Mouse (Mus musculus) CH12.LX (cell line): ENCODE results near the gene Rilpl1. TPM values are rescaled to one million over a fixed set of nuclear protein-coding genes. Genes with fewer than 3 reads are reported as not detected.
A peak's percentile ranks its signal among the peaks of the same experiment; 100 is the strongest.
"Not testable (repeated sequence)": the region's sequence is repeated elsewhere in the genome, so short reads cannot be mapped to it uniquely, and the experiment has no call there.

Experiments
- DNase-seq: peaks from one replicate; pipeline ENCODE4 v3.0.0-alpha.2; 2013; ENCODE audit errors: extremely low read depth
- H3K27ac ChIP-seq: 2 replicates; pipeline ENCODE4 v1.5.1; 2012; ENCODE audit warnings: low read depth, mild to moderate bottlenecking, control low read depth, moderate library complexity; ENCODE audit not compliant: insufficient read depth
- H3K27me3 ChIP-seq: replicated peaks from 2 replicates; pipeline ENCODE3; 2012; ENCODE audit warnings: inconsistent platforms
- H3K36me3 ChIP-seq, 2 experiments: replicated peaks in 1 of 2; 2 replicates each; pipeline versions ENCODE3 to v1.6.1; 2012; ENCODE audit warnings: inconsistent platforms in 1 of 2, low read length in 1 of 2, mild to moderate bottlenecking in 1 of 2, mixed read lengths in 1 of 2, moderate library complexity in 1 of 2; ENCODE audit not compliant: control insufficient read depth in 1 of 2, insufficient read depth in 1 of 2
- H3K4me1 ChIP-seq, 2 experiments: 2 replicates each; pipeline ENCODE4 v1.6.1; 2012; ENCODE audit warnings: inconsistent platforms in 1 of 2, moderate library complexity in 1 of 2; ENCODE audit not compliant: insufficient read depth in 2 of 2, control insufficient read depth in 1 of 2
- H3K4me2 ChIP-seq: 2 replicates; pipeline ENCODE4 v1.6.1; 2012; ENCODE audit warnings: low read depth, mild to moderate bottlenecking, control low read depth; ENCODE audit not compliant: poor library complexity, insufficient read depth, severe bottlenecking
- H3K4me3 ChIP-seq, 3 experiments: fragments of 150-350 bp in 1 of 3; sonication (generic) in 1 of 3; replicated peaks in 1 of 3; 2 replicates each; pipeline versions ENCODE3 to v1.5.1; 2011 to 2012; ENCODE audit warnings: low read depth in 2 of 3, low read length in 2 of 3, mild to moderate bottlenecking in 2 of 3, moderate library complexity in 2 of 3, control low read depth in 1 of 3, improper control_type of control experiment in 1 of 3, inconsistent platforms in 1 of 3, mixed read lengths in 1 of 3; ENCODE audit not compliant: poor library complexity in 1 of 3
- H3K79me2 ChIP-seq: replicated peaks from 2 replicates; pipeline ENCODE4 v1.6.1; 2012; ENCODE audit warnings: mild to moderate bottlenecking, moderate library complexity; ENCODE audit not compliant: control insufficient read depth, poor library complexity, insufficient read depth, severe bottlenecking; ENCODE audit errors: extremely low read depth
- H3K9ac ChIP-seq: 2 replicates; pipeline ENCODE4 v1.6.1; 2012; ENCODE audit warnings: low read depth, mild to moderate bottlenecking, control low read depth, moderate library complexity; ENCODE audit not compliant: insufficient read depth
- H3K9me3 ChIP-seq: replicated peaks from 2 replicates; pipeline ENCODE3; 2012; ENCODE audit warnings: low read length, inconsistent platforms, mixed read lengths
- CHD1 ChIP-seq: IDR thresholded peaks from 2 replicates; pipeline ENCODE4 v1.6.1; 2012; ENCODE audit warnings: low read depth, low read length, improper control_type of control experiment, inconsistent platforms
- CHD2 ChIP-seq: IDR thresholded peaks from 2 replicates; pipeline ENCODE4 v1.6.1; 2011; ENCODE audit warnings: low read length, improper control_type of control experiment
- GABPA ChIP-seq: IDR thresholded peaks from 2 replicates; pipeline ENCODE4 v1.6.1; 2012; ENCODE audit warnings: low read depth, low read length, improper control_type of control experiment, inconsistent platforms; ENCODE audit not compliant: insufficient replicate concordance
- HCFC1 ChIP-seq: IDR thresholded peaks from 2 replicates; pipeline ENCODE4 v1.6.1; 2012; ENCODE audit warnings: low read depth, mild to moderate bottlenecking, inconsistent platforms, low read length, improper control_type of control experiment
- IRF4 ChIP-seq: IDR thresholded peaks from 2 replicates; pipeline ENCODE4 v1.6.1; 2014; ENCODE audit warnings: low read depth, mild to moderate bottlenecking, inconsistent platforms, low read length, improper control_type of control experiment
- JUN ChIP-seq: IDR thresholded peaks from 2 replicates; pipeline ENCODE4 v1.6.1; 2011; ENCODE audit warnings: low read depth, mild to moderate bottlenecking, low read length, improper control_type of control experiment, moderate library complexity; ENCODE audit not compliant: insufficient read depth
- JUND ChIP-seq: conservative IDR thresholded peaks from 2 replicates; pipeline ENCODE4 v1.6.1; 2011; ENCODE audit warnings: low read depth, low read length, improper control_type of control experiment
- KAT2A ChIP-seq: IDR thresholded peaks from 2 replicates; pipeline ENCODE4 v1.6.1; 2012; ENCODE audit warnings: low read length, improper control_type of control experiment, inconsistent platforms; ENCODE audit not compliant: insufficient replicate concordance
- MAFK ChIP-seq: IDR thresholded peaks from 2 replicates; pipeline ENCODE4 v1.6.1; 2011; ENCODE audit warnings: low read length, improper control_type of control experiment; ENCODE audit not compliant: insufficient replicate concordance
- MAZ ChIP-seq: IDR thresholded peaks from 2 replicates; pipeline ENCODE4 v1.6.1; 2012; ENCODE audit warnings: low read depth, mild to moderate bottlenecking, inconsistent platforms, low read length, improper control_type of control experiment, moderate library complexity
- MEF2A ChIP-seq: IDR thresholded peaks from 2 replicates; pipeline ENCODE4 v1.6.1; 2014; ENCODE audit warnings: low read depth, mild to moderate bottlenecking, inconsistent platforms, low read length, improper control_type of control experiment, borderline replicate concordance
- MYC ChIP-seq: IDR thresholded peaks from 2 replicates; pipeline ENCODE4 v1.6.1; 2011; ENCODE audit warnings: low read depth, mild to moderate bottlenecking, improper control_type of control experiment, low read length
- PAX5 ChIP-seq: IDR thresholded peaks from 2 replicates; pipeline ENCODE4 v1.6.1; 2012; ENCODE audit warnings: low read length, inconsistent platforms, mixed read lengths
- POLR2A ChIP-seq: IDR thresholded peaks from 2 replicates; pipeline ENCODE4 v1.6.1; 2011; ENCODE audit warnings: low read depth, mild to moderate bottlenecking, improper control_type of control experiment, low read length
- POLR2AphosphoS2 ChIP-seq: IDR thresholded peaks from 2 replicates; pipeline ENCODE4 v1.6.1; 2011; ENCODE audit warnings: low read depth, low read length, improper control_type of control experiment
- RCOR1 ChIP-seq: conservative IDR thresholded peaks from 2 replicates; pipeline ENCODE4 v1.6.1; 2012; ENCODE audit warnings: low read depth, mild to moderate bottlenecking, inconsistent platforms, low read length, improper control_type of control experiment
- SMC3 ChIP-seq: IDR thresholded peaks from 2 replicates; pipeline ENCODE4 v1.6.1; 2011; ENCODE audit warnings: low read depth, low read length, improper control_type of control experiment
- UBTF ChIP-seq: IDR thresholded peaks from 2 replicates; pipeline ENCODE4 v1.6.1; 2012; ENCODE audit warnings: low read depth, mild to moderate bottlenecking, inconsistent platforms, low read length, improper control_type of control experiment, moderate library complexity
- USF1 ChIP-seq: IDR thresholded peaks from 2 replicates; pipeline ENCODE4 v1.6.1; 2014; ENCODE audit warnings: low read depth, mild to moderate bottlenecking, inconsistent platforms, low read length, improper control_type of control experiment
- ZKSCAN1 ChIP-seq: IDR thresholded peaks from 2 replicates; pipeline ENCODE4 v1.6.1; 2012; ENCODE audit warnings: low read depth, inconsistent platforms, low read length, improper control_type of control experiment, borderline replicate concordance
- ZMIZ1 ChIP-seq: IDR thresholded peaks from 2 replicates; pipeline ENCODE4 v1.6.1; 2012; ENCODE audit warnings: low read depth, mild to moderate bottlenecking, inconsistent platforms, low read length, improper control_type of control experiment
- dilution Hi-C: fragments of 300-500 bp; cut with MboI; formaldehyde crosslinking; loops from 2 replicates; pipeline ENCODE4 v1.14.3; 2020; ENCODE audit warnings: low sequenced_read_pairs; ENCODE audit not compliant: extremely low pct_unique_long_range_greater_than_20kb, extremely low pct_ligation_motif_present
- in situ Hi-C: fragments of 300-500 bp; cut with MboI; formaldehyde crosslinking; loops from 3 replicates; pipeline ENCODE4 v1.14.3; 2019; ENCODE audit warnings: low sequenced_read_pairs, low pct_ligation_motif_present, low pct_unique_long_range_greater_than_20kb, mixed read lengths
- polyA plus RNA-seq: library from polyadenylated mRNA; unstranded; fragments of >175 nt; gene quantifications from 2 replicates; pipeline ENCODE4 v1.2.1, GENCODE M21; 2012; ENCODE audit warnings: low read depth; ENCODE audit not compliant: insufficient read length
- total RNA-seq, 2 experiments: library from RNA; depleted of rRNA; stranded (reverse); fragments of 300-350 nt in 1 of 2; fragments of >200 nt in 1 of 2; gene quantifications; 2 replicates each; pipeline ENCODE4 v1.2.3; 2012 to 2014

Rilpl1 gene
- total and polyA plus RNA-seq, 3 experiments: 3.1 to 5.7 (median 5.4) TPM

GRCm38 (mm10) chr5:124462297-124463025 lies 68.7 kb downstream of the Rilpl1 start:
- in situ Hi-C loops (no loop called here), dilution Hi-C loops (no loop called here)
- Histone ChIP-seq H3K27me3 (no peaks in the 10 kb centered on the region), H3K9ac (no peak overlapping the region), H3K36me3 (peaks cover 85 to 87% of the 10 kb centered on the region in 2 experiments), H3K9me3 (peaks cover 3% of the 10 kb centered on the region), H3K4me2 (no peak overlapping the region), H3K4me1 (peaks cover 3 to 46% of the 10 kb centered on the region in 2 experiments), H3K4me3 (no peak overlapping the region), H3K27ac (no peak overlapping the region), H3K79me2 (peaks cover 16% of the 10 kb centered on the region)
- DNase-seq: no peak
- TF ChIP-seq SMC3 (peak; percentile 4; the same call in 1 of the 2 replicates), POLR2A (peak; percentile 47; the same call in 1 of the 2 replicates), POLR2AphosphoS2 (peak; percentile 97), RCOR1 (peak; percentile 66; the same call in 1 of the 2 replicates), JUN (no peak), ZMIZ1 (0 out of 2 replicates have a peak, but pooled peaks have one; percentile 53)

GRCm38 (mm10) chr5:124460922-124461321 lies 70.3 kb downstream of the Rilpl1 start:
- DNase-seq, H3K79me2 ChIP-seq, H3K4me3 ChIP-seq, H3K9ac ChIP-seq, H3K9me3 ChIP-seq, H3K27me3 ChIP-seq, in situ Hi-C loops, dilution Hi-C loops, H3K27ac ChIP-seq, H3K4me2 ChIP-seq: not testable (repeated sequence)
- Histone ChIP-seq H3K4me1 (peaks cover 3 to 33% of the 10 kb centered on the region in 2 experiments), H3K36me3 (peaks cover 86 to 89% of the 10 kb centered on the region in 2 experiments)

DNA sequence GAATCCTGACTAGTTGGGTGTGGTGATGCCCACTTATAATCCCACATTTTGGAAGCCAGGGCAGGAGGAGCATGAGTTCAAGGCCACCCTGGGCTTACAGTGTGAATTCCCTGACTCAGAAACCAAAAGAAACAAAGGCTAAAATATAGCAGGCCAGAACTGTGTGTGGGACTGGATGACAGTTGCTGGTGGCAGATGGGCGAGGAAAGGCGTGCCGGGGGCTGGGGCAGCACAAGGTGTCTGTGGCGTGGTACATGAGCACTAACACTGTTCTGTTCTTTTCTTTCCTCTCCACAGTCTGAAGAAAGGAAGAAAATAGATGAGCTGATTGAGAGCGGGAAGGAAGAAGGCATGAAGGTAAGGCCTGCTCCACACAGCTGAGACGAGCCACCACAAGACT lies 74.4 kb downstream of the Rilpl1 start:
- H3K4me1 ChIP-seq: peaks cover 5 to 45% of the 10 kb centered on the region in 2 experiments
- peaks cover 85 to 89% of the 10 kb centered on the region in 2 experiments for H3K36me3 ChIP-seq
- no peak overlapping the region for H3K27ac ChIP-seq
- dilution Hi-C loops: no loop called here
- peaks cover 28% of the 10 kb centered on the region for H3K79me2 ChIP-seq
- in situ Hi-C loops: no loop called here
- no peak for TF ChIP-seq MAFK
- no peak for TF ChIP-seq CHD2
- TF ChIP-seq IRF4: no peak
- TF ChIP-seq JUND: no peak
- TF ChIP-seq CHD1: no peak
- TF ChIP-seq POLR2A: no peak; the same call in 1 of the 2 replicates
- no peak for TF ChIP-seq POLR2AphosphoS2
- TF ChIP-seq ZKSCAN1: no peak
- TF ChIP-seq GABPA: no peak
- TF ChIP-seq USF1: no peak
- no peak for TF ChIP-seq SMC3
- TF ChIP-seq UBTF: no peak
- no peak for TF ChIP-seq ZMIZ1
- TF ChIP-seq JUN: no peak
- TF ChIP-seq MYC: no peak
- no peak for TF ChIP-seq MAZ
- no peak for TF ChIP-seq HCFC1
- TF ChIP-seq PAX5: no peak
- TF ChIP-seq KAT2A: no peak
- TF ChIP-seq MEF2A: no peak
- no peak for DNase-seq
- H3K4me3 ChIP-seq: no peak overlapping the region
- no peak overlapping the region for H3K4me2 ChIP-seq
- H3K27me3 ChIP-seq: no peaks in the 10 kb centered on the region
- no peak overlapping the region for H3K9ac ChIP-seq
- H3K9me3 ChIP-seq: no peaks in the 10 kb centered on the region
